Mouse (Mus musculus) G1E (cell line): ENCODE data around the gene Trim62.

ENCODE experiments used
- CTCF ChIP-seq: IDR thresholded peaks from 2 replicates; pipeline ENCODE4 v1.5.1; 2012; ENCODE audit warnings: low read depth, low read length, inconsistent platforms, mixed read lengths
- GATA1 ChIP-seq: IDR thresholded peaks from 2 replicates; pipeline ENCODE4 v1.6.1; 2012; ENCODE audit warnings: borderline replicate concordance, low read length, inconsistent platforms, mixed read lengths
- GATA2 ChIP-seq: IDR thresholded peaks from 2 replicates; pipeline ENCODE4 v1.6.1; 2012; ENCODE audit warnings: low read depth, low read length, inconsistent platforms, borderline replicate concordance
- POLR2AphosphoS5 ChIP-seq: IDR thresholded peaks from 2 replicates; pipeline ENCODE4 v1.6.1; 2012; ENCODE audit warnings: low read depth, low read length, inconsistent platforms; ENCODE audit not compliant: insufficient replicate concordance
- TAL1 ChIP-seq: conservative IDR thresholded peaks from 2 replicates; pipeline ENCODE4 v1.6.1; 2012; ENCODE audit warnings: low read depth, low read length, inconsistent platforms, mixed read lengths

- TF ChIP-seq CTCF, result no peak
- no peak for TF ChIP-seq TAL1
- TF ChIP-seq GATA1, result no peak
- no peak for TF ChIP-seq GATA2
- no peak for TF ChIP-seq POLR2AphosphoS5
Measured at GRCm38 (mm10) chr4:128947326-128947933, 64.0 kb downstream of the Trim62 start.
